Mouse (Mus musculus): ENCODE data around the gene Usp10. TPM values are rescaled to one million over a fixed set of nuclear protein-coding genes. Genes with fewer than 3 reads are reported as not detected.

The Usp10 gene
- polyA plus RNA-seq, 1 experiment from 2014 or later: 123 TPM

DNA sequence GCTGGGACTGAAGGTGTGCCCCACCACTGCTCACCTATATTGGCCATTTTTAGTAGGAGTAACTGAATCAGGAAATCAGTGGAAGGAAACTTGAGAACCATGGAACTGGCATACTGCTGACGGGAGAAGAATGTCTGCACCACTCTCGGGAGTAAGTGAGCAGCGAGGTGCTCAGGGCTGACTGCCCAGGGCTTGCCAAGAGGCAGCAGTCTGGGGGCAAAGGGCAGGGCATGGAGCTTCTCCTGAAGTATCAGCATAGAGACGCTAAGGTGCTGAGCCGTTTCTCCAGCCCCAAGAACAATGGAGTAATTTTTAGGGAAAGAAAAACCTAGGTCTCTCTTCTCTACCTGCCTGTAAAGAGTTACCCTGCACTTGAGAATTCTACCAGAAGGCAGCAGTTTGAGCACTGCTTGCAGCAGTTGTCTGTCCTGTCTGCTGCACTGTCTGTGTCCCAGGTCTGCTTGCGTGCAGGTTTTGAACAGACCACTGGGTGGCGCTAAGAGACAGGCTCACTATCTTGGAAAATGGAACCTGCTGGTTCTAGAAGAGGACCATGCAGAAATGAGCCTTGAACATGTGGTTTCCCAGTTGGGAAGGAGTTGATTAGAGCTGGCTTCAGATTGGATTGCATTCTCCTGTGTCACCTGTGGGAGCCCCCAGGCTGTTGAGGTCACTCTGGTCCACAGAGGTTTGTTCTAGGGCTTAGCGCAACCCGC, 34.1 kb downstream of the Usp10 start:
- H3K4me3 ChIP-seq (replicated peaks): no peak overlapping the region
- ATAC-seq: peak; percentile 51; the same call in 1 of the 2 replicates
- no peak overlapping the region for H3K4me2 ChIP-seq (replicated peaks)
- peaks cover 34% of the 10 kb centered on the region for H3K36me3 ChIP-seq
- peaks cover 9% of the 10 kb centered on the region for H3K4me1 ChIP-seq (replicated peaks)
- 55% methylated on average over 9 of the region's 9 CpGs for WGBS
- no peaks in the 10 kb centered on the region for H3K27me3 ChIP-seq (replicated peaks)
- H3K9ac ChIP-seq: no peak overlapping the region
- H3K9me3 ChIP-seq: no peaks in the 10 kb centered on the region
- no peak overlapping the region for H3K27ac ChIP-seq

DNA sequence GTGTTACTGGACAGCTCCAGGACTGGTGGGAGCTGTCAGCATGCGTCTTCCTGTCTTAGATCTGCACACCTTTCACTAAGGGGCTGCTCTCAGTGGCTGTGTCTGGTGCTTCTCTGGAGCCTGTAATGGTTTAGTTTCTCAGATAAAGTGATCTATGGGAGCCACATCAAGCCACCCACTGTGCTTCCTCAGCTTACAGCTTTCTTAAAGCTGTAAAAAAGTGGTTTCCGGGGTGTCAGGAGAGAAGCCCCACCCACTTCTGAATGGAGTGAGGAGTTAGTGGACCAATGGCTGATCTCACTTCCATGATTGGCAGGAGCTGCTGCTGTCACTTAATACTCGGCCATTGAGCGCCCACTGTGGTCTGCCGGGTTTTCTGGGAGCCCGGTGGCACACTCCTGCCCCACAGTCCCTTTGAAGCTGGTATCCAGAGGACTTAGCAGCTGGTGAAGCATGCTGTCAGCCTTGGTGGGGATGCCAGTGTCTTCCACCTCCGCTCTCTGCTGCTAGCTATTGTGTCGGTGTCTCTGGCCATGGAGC, 36.2 kb downstream of the Usp10 start:
- Histone ChIP-seq H3K27ac (no peak overlapping the region), H3K9ac (no peak overlapping the region), H3K9me3 (no peaks in the 10 kb centered on the region), H3K36me3 (peaks cover 44% of the 10 kb centered on the region), H3K4me1 (replicated peaks) (peaks cover 9% of the 10 kb centered on the region), H3K4me3 (replicated peaks) (no peak overlapping the region), H3K4me2 (replicated peaks) (no peak overlapping the region), H3K27me3 (replicated peaks) (no peaks in the 10 kb centered on the region)
- no peak for ATAC-seq
- WGBS: 70% methylated on average over 8 of the region's 8 CpGs

DNA sequence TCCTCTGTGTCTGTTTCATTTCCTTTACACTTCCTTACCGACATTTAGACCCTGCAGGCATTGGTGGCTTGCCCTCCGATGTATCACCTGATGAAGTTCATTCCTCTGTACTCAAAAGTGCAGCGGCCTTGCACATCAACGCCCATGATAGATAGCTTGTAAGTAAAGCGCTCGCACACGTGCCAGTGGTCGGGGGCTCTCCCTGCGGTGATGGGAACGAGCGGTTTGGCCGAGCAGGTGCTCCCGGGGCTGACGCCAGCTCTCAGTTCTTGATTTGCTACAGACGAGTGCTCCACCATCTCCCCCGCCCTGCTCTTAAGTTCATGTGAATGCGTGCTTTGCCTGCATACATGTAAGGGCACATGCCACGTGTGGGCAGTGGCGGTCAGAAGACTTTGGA, 37.5 kb downstream of the Usp10 start:
- peaks cover 40% of the 10 kb centered on the region for H3K36me3 ChIP-seq
- H3K4me2 ChIP-seq (replicated peaks): no peak overlapping the region
- H3K9me3 ChIP-seq: no peaks in the 10 kb centered on the region
- H3K4me3 ChIP-seq (replicated peaks): no peak overlapping the region
- no peak overlapping the region for H3K27ac ChIP-seq
- no peaks in the 10 kb centered on the region for H3K27me3 ChIP-seq (replicated peaks)
- no peak overlapping the region for H3K9ac ChIP-seq
- ATAC-seq: no peak
- H3K4me1 ChIP-seq (replicated peaks): peaks cover 9% of the 10 kb centered on the region
- 73% methylated on average over 19 of the region's 19 CpGs for WGBS

DNA sequence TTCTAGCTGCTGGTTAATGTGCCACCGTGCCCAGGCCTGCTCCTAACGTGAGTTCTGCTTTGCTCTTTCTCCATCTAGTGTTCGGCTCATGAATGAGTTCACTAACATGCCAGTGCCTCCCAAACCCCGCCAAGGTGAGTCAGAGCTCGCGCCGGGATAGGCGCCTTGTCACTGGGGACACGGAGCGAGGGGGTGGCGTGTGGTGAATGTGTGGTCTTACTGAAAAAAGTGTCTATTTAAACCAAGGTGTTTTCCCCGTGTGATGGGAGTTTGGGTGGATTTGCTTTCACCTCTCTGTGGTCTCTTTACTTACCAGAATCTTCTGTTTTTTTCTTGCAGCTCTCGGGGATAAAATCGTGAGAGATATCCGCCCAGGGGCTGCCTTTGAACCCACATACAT, 38.2 kb downstream of the Usp10 start:
- H3K36me3 ChIP-seq: peaks cover 46% of the 10 kb centered on the region
- H3K4me2 ChIP-seq (replicated peaks): no peak overlapping the region
- ATAC-seq: no peak
- no peaks in the 10 kb centered on the region for H3K27me3 ChIP-seq (replicated peaks)
- H3K4me3 ChIP-seq (replicated peaks): no peak overlapping the region
- H3K27ac ChIP-seq: no peak overlapping the region
- peaks cover 9% of the 10 kb centered on the region for H3K4me1 ChIP-seq (replicated peaks)
- no peaks in the 10 kb centered on the region for H3K9me3 ChIP-seq
- H3K9ac ChIP-seq: no peak overlapping the region
- 84% methylated on average over 15 of the region's 15 CpGs for WGBS

DNA sequence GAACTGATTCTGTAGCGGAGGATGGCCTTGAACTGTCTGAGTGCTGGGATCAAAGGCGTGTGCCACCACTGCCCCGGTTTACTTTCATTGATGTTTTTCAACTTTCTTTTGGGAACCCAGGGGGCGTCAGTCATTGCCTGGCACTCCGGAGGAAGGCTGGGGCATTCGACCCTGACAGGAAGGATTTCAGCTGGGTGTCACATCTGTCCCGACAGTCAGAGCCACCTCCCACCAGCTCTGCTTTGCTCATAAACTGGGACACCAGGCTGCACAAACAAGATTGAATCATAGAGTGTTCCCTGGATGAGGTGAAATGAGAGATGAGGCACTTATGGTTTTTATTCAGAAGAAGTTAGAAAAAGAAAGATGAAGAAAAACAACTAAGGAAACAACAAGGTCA, 42.1 kb downstream of the Usp10 start:
- 75% methylated on average over 7 of the region's 7 CpGs for WGBS
- ATAC-seq: no peak
- H3K4me1 ChIP-seq (replicated peaks): no peaks in the 10 kb centered on the region
- no peak overlapping the region for H3K4me2 ChIP-seq (replicated peaks)
- H3K9ac ChIP-seq: no peak overlapping the region
- no peaks in the 10 kb centered on the region for H3K27me3 ChIP-seq (replicated peaks)
- H3K36me3 ChIP-seq: peaks cover 74% of the 10 kb centered on the region
- H3K27ac ChIP-seq: no peak overlapping the region
- H3K4me3 ChIP-seq (replicated peaks): no peak overlapping the region
- no peaks in the 10 kb centered on the region for H3K9me3 ChIP-seq

DNA sequence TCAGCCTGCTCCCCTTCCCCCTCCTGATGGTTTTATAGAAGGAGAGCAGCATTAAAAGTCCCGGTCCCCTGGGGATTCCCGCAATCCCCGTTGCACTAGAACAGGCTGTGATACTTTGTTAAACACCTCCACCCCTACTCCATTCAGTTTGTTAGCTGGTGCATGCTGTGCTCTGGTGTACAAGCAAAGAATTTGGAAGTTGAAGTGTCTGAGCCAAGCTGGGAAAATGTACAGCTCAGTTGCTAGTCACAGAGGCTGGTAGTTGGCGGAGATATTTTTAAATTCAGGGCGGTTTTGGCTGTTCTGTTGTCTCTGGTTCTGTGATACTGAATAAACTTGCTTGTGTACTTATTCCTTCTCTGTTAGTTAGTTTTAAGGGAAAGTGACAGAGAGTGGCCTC, 42.6 kb downstream of the Usp10 start:
- 87% methylated on average over 5 of the region's 5 CpGs for WGBS
- Histone ChIP-seq H3K36me3 (peaks cover 74% of the 10 kb centered on the region), H3K27ac (no peak overlapping the region), H3K27me3 (replicated peaks) (no peaks in the 10 kb centered on the region), H3K4me3 (replicated peaks) (no peak overlapping the region), H3K9me3 (no peaks in the 10 kb centered on the region), H3K9ac (no peak overlapping the region), H3K4me1 (replicated peaks) (no peaks in the 10 kb centered on the region), H3K4me2 (replicated peaks) (no peak overlapping the region)
- no peak for ATAC-seq

DNA sequence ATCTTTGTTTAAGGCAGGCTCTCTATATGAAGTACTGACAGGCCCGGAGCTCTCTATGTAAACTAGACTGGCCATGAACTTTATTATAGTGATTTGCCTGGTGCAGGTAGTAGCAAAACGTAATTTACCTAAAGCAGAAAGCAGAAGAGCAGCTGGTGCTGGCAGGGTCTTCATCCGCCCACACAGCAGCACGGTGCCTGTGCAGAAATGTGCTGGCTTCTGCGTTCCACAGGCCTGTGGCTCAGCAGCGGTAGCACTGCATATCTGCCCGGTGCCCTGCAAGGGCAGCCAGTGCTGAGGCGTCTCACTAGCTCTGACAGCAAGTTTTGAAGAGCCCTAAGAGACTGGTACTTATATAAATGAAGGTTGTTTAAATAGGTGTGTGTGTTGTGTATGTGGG, 45.2 kb downstream of the Usp10 start:
- H3K27ac ChIP-seq: no peak overlapping the region
- H3K9me3 ChIP-seq: no peaks in the 10 kb centered on the region
- H3K4me3 ChIP-seq (replicated peaks): no peak overlapping the region
- no peaks in the 10 kb centered on the region for H3K27me3 ChIP-seq (replicated peaks)
- peaks cover 62% of the 10 kb centered on the region for H3K36me3 ChIP-seq
- no peak for ATAC-seq
- 87% methylated on average over 8 of the region's 8 CpGs for WGBS
- no peak overlapping the region for H3K9ac ChIP-seq
- no peak overlapping the region for H3K4me2 ChIP-seq (replicated peaks)
- H3K4me1 ChIP-seq (replicated peaks): no peaks in the 10 kb centered on the region

DNA sequence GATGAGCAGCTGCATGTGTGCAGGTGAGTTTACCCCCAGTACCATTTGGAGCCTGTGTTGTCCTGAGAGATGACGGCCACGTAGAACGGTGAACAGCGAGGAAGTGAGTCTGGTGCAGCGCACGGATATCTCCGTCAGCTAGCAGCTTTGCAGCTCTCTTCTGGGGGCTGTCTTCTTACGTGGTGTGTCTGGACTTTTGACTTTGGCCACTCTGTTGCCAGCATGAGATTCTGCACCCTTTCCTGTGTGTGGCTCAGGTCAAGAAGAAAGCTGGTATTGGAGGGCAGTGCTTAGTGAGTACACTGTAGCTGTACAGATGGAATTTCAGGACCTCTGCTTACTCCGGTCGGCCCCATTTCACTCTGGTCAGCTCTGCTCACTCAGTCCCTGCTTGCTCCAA, 47.9 kb downstream of the Usp10 start:
- 92% methylated on average over 10 of the region's 10 CpGs for WGBS
- Histone ChIP-seq H3K9ac (no peak overlapping the region), H3K36me3 (peaks cover 43% of the 10 kb centered on the region), H3K4me3 (replicated peaks) (no peak overlapping the region), H3K27me3 (replicated peaks) (no peaks in the 10 kb centered on the region), H3K4me2 (replicated peaks) (no peak overlapping the region), H3K4me1 (replicated peaks) (no peaks in the 10 kb centered on the region), H3K27ac (no peak overlapping the region), H3K9me3 (no peaks in the 10 kb centered on the region)
- ATAC-seq: no peak

DNA sequence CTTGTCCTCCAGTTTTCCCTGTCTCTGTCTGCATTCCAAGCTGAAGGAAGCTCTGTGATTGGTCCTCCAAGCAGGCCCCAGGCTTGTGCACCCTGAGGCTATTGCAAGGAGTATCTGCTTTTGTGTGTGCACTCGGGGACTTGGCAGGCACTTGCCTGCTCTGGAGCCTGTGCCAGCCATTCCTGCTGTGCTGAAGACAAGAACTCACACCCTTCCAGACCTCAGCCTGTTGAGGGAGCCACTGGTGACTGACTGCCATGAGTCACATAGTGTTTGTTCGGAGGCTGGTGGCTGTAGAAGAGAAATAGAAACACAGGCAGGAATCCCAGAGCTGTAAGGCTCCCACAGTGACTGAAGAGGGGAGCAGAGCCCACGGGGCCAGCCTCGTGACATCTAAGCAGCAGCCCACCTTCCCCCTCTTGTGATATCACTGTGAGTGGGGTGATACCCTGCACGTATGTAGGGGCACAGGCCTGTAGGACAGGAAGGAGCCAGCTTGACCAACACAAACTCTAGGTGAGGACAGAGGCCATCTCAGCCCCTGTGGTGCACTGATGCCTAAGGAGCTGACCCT, 50.5 kb downstream of the Usp10 start:
- Histone ChIP-seq H3K4me2 (replicated peaks) (no peak overlapping the region), H3K36me3 (peaks cover 18% of the 10 kb centered on the region), H3K27me3 (replicated peaks) (no peaks in the 10 kb centered on the region), H3K27ac (no peak overlapping the region), H3K4me1 (replicated peaks) (no peaks in the 10 kb centered on the region), H3K9ac (no peak overlapping the region; the same call in 1 of the 2 replicates), H3K4me3 (replicated peaks) (no peak overlapping the region), H3K9me3 (no peaks in the 10 kb centered on the region)
- no peak for ATAC-seq
- whole genome bisulfite sequencing: 57% methylated on average over 5 of the region's 5 CpGs

DNA sequence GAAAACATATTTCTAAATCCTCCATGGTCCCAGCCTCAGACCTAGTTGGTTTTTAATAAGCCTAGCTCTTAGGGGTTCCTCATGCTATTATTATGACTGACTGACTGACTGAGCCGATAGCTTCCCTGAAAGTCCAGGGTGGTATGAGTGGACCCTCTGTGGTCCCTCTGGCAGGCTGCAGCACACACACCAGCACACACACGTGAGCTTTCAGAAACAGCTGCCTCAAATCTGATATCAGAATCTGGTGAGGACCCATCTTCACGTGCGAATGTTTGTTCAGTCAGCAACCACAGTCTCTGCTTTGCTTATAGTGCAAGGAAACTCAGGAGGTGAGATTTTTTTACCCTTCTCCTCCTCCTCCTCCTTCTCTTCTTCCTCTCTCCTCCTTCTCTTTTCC, 54.7 kb downstream of the Usp10 start:
- no peak overlapping the region for H3K27ac ChIP-seq
- no peak overlapping the region for H3K4me3 ChIP-seq (replicated peaks)
- no peaks in the 10 kb centered on the region for H3K36me3 ChIP-seq
- no peak for ATAC-seq
- no peaks in the 10 kb centered on the region for H3K27me3 ChIP-seq (replicated peaks)
- H3K4me2 ChIP-seq (replicated peaks): no peak overlapping the region
- no peak overlapping the region for H3K9ac ChIP-seq
- no peaks in the 10 kb centered on the region for H3K9me3 ChIP-seq
- no peaks in the 10 kb centered on the region for H3K4me1 ChIP-seq (replicated peaks)
- WGBS: 65% methylated on average over 4 of the region's 4 CpGs

DNA sequence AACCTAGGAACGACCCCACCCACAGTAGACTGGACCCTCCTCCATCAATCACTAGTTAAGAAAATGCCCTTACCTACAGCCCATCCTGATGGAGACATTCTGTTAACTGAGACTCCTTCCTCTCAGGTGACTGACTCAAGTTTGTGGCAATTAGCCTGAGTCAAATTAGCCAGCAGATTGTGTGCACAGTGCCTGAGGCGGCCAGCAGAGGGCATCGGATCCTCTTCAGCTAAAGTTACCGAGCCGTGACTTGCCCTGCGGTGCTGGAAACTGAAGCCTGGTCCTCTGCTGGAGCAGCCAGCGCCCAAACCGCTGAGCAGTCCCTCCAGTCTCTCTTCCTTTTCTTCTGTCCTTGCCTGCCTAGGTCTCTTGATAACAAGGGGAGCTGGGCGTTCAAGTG, 57.3 kb downstream of the Usp10 start:
- 86% methylated on average over 9 of the region's 9 CpGs for WGBS
- ATAC-seq: no peak

DNA sequence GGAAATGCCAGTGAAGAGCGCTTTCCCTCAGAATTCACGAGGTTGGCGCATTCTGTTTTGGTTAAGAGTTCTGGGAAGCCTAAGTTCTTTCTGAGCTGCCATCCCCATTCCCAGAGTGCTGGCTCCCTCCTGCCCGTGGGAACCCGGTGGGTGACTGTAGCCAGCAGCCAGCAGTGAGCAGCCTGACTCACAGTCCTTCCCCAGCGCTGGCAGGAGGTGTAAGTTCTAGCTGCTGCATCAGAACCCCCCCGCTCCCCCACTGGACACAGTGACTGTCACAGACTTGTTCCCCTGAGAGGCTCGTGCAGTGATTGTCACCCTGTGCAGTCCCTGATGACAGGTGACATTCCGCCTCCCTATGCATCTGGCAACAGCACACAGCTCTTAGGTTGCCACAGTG, 60.0 kb downstream of the Usp10 start:
- WGBS: 82% methylated on average over 9 of the region's 9 CpGs

More for the DNA sequence above, 57.3 kb downstream of the Usp10 start:
- Histone ChIP-seq H3K4me1 (replicated peaks) (no peaks in the 10 kb centered on the region), H3K9ac (no peak overlapping the region), H3K4me3 (replicated peaks) (no peak overlapping the region), H3K9me3 (no peaks in the 10 kb centered on the region), H3K27me3 (replicated peaks) (no peaks in the 10 kb centered on the region), H3K36me3 (no peaks in the 10 kb centered on the region), H3K4me2 (replicated peaks) (no peak overlapping the region), H3K27ac (no peak overlapping the region)

DNA sequence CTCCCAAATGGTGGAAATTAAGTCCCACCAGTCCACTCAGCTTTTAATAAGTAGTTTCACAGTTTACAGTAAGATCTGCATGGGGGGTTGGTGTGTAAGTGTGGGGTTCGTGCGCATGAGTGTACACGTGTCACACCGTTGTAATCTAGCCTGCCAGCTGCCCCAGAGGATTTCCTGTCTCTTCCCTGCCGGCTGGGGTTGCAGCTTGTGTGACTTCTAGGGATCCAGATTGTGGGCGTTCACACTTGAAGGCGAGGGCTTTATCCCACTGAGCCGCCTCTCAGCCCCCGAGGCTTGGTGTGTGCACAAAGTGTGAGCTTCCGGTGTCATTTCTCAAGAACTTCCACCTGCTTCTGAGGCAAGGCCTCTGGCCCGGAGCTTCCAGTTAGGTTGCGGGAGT, 62.4 kb downstream of the Usp10 start:
- Histone ChIP-seq H3K9ac (no peak overlapping the region), H3K4me3 (replicated peaks) (no peak overlapping the region), H3K27me3 (replicated peaks) (no peaks in the 10 kb centered on the region), H3K4me1 (replicated peaks) (no peaks in the 10 kb centered on the region), H3K27ac (no peak overlapping the region), H3K9me3 (no peaks in the 10 kb centered on the region), H3K4me2 (replicated peaks) (no peak overlapping the region), H3K36me3 (no peaks in the 10 kb centered on the region)
- WGBS: 48% methylated on average over 12 of the region's 12 CpGs
- no peak for ATAC-seq

More for the DNA sequence above, 60.0 kb downstream of the Usp10 start:
- H3K27me3 ChIP-seq (replicated peaks): no peaks in the 10 kb centered on the region
- H3K36me3 ChIP-seq: no peaks in the 10 kb centered on the region
- H3K4me2 ChIP-seq (replicated peaks): no peak overlapping the region
- no peak for ATAC-seq
- no peak overlapping the region for H3K9ac ChIP-seq
- H3K27ac ChIP-seq: no peak overlapping the region
- no peaks in the 10 kb centered on the region for H3K9me3 ChIP-seq
- H3K4me3 ChIP-seq (replicated peaks): no peak overlapping the region
- H3K4me1 ChIP-seq (replicated peaks): no peaks in the 10 kb centered on the region
